Mouse (Mus musculus): ENCODE data around the gene Tmprss13.

DNA sequence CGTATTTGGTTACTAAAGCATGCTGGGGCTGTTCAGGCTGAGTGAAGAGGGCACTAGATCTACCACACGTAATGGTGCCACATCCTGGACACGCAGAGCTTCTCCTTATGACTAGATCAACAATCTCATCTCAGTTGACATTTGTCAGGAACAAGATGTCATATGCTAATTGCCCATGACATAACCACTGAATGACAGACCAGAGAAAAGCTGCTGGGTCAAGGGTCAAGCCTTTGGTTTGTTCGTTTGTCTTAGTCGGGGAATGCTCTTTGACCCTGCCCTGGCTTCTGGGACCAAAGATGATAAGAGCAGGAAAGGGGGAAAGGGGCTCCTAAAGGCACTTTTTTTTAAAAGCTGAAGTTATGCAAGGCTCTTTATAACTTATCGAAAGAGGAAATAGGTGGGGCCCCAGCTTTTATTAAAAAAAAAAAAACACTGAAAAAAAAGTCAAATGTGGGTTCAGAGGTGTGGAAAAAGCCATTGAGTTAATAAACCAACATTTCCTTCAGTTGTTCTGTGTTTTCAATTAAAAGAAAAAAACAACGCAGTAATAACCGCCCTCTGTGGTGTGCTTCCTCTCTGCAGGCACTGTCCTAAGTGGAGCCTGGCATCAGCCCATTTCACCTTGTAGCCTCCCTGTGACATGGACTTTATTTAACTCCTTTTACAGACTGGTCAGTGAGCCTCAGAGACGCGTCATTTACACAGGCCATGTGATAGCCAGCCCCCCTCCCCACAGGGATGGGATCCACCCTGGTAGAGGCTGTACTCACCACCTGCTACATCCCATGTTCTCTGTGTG lies 24.5 kb upstream of the Tmprss13 start:
- TF ChIP-seq CTCF (IDR thresholded peaks at IDR 0.05; ENCODE audit: borderline replicate concordance, insufficient read depth, low read length) = no peak
- no peak for TF ChIP-seq POLR2A (IDR thresholded peaks at IDR 0.05; ENCODE audit: low read depth, low read length)

Data from embryonic fibroblast, embryonic 13.5 days (primary cell).